Mouse (Mus musculus) large intestine, adult 2 months (tissue): ENCODE measurements around the gene Dcakd. TPM values are rescaled to one million over a fixed set of nuclear protein-coding genes. Genes with fewer than 3 reads are reported as not detected.

Source experiments
- DNase-seq: peaks from one replicate; pipeline ENCODE4 v3.0.0-alpha.2; 2012; ENCODE audit warnings: low read depth, low spot score
- WGBS: fragments of 180-500 bp; shearing (Covaris S2); methylation state at CpG from one replicate; pipeline ENCODE4 v1.1.7; 2018; 5-methylcytosine and 5-hydroxymethylcytosine counted together
- polyA plus RNA-seq: library from polyadenylated mRNA; depleted of rRNA; stranded (reverse); fragments of >200 nt; gene quantifications from 2 replicates; pipeline ENCODE4 v1.2.3, GENCODE M21; 2012

Dcakd gene
- polyA plus RNA-seq, 1 experiment, result 36.9 TPM

DNA sequence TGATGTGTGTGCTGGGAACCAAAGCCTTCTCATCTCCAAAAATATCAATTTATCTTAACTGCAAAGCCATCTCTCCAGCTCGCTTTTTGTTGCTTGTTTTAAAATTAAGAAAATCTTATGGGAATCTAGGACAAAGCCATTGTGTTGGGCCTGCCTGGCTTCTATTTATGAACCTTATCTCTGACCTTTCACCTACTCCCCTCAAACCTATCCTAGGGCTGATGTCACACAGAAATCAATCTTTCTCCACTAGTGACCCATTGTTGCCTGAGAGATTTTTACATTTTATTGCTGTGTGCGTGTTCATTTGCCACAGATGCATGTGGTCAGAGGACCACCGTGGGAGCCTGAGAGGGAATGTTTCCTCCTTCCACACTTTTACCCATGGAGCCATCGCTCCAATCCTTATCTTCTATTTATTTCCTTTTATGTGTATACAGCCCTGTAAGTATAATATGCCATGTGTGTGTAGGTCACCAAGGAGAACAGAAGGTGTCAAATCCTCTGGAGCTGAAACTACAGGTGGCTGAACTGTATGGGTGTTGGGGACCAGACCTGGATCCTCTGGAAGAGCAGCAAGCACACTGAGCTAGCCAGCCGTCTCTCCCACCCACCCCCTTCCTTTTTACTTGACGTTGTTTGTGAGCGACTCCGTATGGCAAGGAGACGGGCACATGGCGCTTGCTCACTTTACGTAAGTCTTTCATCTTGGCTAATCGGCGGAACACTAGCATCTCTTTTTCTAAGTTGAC lies 17.5 kb downstream of the Dcakd start:
- no peak for DNase-seq
- WGBS, result 73% methylated on average over 13 of the region's 13 CpGs

DNA sequence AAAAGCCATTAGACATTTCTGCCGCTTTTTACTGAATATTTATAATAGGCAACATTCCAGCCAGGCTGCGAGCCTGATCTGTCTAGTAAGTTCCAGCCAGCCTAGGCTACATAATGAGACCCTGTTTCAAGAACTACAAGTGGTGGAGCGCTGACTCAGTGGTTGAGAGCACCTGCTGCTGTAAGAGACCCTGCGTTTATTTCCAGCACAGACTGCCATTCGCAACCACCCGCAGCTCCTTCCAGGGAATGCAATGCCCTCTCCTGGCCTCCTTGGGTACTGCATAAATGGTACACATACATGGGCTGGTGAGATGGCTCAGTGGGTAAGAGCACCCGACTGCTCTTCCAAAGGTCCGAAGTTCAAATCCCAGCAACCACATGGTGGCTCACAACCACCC lies 18.9 kb downstream of the Dcakd start:
- 82% methylated on average over 8 of the region's 8 CpGs for WGBS
- DNase-seq, result no peak

DNA sequence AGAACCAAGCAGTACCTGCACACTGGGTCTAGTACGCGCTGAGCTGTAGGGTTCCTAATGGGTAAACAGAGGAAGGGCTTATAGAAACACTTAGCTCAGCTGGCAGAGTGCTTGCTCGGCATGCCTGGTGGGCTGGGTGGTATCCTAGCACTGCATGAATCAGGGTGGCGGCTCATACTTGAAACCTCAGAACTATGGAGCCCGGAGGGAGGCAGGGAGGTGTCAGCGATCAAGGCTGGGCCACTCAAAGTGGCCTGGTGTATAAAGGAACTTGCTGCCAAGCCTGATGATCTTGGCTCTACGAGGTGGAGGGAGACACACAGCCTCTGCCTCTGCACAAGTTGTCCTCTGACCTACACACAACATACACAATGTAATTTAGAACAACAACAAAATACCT lies 19.6 kb downstream of the Dcakd start:
- no peak for DNase-seq
- 75% methylated on average over 7 of the region's 7 CpGs for WGBS

DNA sequence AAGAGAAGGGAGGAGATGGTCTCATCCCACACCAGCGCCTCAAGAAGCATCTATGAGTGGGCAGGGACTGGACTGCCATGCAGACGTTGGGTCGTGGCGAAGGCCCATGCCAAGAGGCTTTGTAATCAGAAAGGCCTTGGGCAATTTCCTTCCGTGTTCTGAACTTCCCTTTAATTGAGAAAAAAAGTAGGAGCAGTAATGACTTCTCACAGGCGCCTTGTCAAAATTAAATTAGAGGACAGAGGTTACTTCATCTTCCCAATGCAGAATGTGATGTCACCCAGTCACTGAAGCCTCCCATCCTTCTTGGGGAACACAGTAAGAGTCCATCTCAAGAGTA lies 21.2 kb downstream of the Dcakd start:
- WGBS, result 64% methylated on average over 6 of the region's 6 CpGs
- DNase-seq, result no peak

- no peak for DNase-seq
Measured at GRCm38 (mm10) chr11:103006286-103007000, 21.7 kb downstream of the Dcakd start.

GRCm38 (mm10) chr11:103005254-103005981 lies 22.7 kb downstream of the Dcakd start:
- DNase-seq, result no peak
- 78% methylated on average over 11 of the region's 11 CpGs for WGBS

More at GRCm38 (mm10) chr11:103006286-103007000, 21.7 kb downstream of the Dcakd start:
- WGBS, result 77% methylated on average over 7 of the region's 7 CpGs

DNA sequence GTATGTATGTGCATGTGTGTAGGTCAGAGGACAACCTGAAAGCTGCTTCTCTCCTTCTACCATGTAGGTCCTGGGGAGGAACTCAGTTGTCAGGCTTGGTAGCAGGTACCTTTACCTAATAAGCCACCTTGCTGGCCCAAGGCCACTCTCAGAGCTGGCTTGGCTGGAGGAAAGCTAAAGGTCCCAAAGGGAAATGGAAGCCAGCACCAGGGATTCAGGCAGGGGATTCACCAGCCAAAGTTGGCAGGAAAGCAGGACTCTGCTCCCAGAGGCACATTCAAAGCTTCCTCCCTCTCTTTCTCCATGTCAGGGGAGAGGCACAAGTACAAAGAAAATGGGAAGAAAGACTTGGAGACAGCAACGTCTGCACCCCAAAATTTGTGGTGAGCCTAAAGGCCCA lies 23.3 kb downstream of the Dcakd start:
- WGBS, result 72% methylated on average over 1 of the region's 1 CpGs
- DNase-seq, result no peak

- 8% methylated on average over 5 of the region's 5 CpGs for WGBS
- no peak for DNase-seq
Measured at GRCm38 (mm10) chr11:103003210-103003609, 24.9 kb downstream of the Dcakd start.

GRCm38 (mm10) chr11:103001063-103001462 lies 27.1 kb downstream of the Dcakd start:
- no peak for DNase-seq
- WGBS, result 86% methylated on average over 5 of the region's 5 CpGs

DNA sequence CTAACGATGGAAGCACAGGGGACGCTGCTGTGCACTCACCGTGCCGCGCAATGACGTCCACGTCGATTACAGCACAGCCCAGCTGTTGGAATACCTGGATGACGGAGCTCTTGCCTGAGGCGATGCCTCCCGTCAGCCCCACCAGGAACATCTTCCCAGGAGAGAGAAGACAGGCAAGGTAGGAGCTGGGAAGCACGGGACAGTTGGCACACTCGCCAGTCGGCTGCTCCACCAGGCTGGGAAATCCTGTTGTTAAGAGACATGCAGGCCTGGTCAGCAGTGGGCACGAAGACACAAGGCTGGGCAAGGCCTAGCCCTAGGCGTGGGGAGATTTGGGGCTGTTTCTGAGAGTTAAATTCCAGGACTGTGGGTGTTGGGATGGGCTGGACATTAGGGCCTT lies 28.0 kb downstream of the Dcakd start:
- DNase-seq, result no peak
- WGBS, result 92% methylated on average over 16 of the region's 16 CpGs

DNA sequence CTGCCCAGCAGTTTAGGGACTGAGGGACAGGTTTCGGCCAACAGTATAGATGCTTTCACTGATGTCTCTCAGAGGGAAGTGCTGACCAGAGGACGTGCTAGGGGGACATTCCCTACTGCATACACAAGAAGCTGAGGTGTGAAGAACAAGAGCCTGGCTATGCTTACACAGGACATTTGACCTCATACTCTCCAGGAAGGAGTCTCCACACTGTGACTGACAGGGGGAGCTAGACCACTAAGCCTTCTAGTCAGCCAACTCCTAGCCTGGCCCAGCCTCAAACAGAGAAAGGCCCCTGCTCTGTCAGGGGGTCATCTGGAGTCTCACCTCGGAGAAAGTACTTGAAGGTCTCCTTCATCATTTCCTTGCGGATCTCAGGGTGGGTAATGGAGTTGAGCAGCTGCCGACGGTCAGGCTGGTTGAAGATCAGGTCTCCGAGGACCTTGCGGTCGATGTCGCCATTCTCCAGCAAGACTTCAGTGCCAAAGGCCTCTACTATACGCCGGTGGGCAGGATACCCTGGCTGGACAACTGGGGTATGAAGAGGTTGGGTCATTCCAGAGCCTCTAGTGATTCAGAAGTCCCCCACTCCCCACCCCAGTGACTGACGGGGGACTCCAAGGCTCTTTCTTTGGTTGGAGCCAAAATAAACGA lies 28.7 kb downstream of the Dcakd start:
- DNase-seq, result no peak
- 89% methylated on average over 14 of the region's 14 CpGs for WGBS

DNA sequence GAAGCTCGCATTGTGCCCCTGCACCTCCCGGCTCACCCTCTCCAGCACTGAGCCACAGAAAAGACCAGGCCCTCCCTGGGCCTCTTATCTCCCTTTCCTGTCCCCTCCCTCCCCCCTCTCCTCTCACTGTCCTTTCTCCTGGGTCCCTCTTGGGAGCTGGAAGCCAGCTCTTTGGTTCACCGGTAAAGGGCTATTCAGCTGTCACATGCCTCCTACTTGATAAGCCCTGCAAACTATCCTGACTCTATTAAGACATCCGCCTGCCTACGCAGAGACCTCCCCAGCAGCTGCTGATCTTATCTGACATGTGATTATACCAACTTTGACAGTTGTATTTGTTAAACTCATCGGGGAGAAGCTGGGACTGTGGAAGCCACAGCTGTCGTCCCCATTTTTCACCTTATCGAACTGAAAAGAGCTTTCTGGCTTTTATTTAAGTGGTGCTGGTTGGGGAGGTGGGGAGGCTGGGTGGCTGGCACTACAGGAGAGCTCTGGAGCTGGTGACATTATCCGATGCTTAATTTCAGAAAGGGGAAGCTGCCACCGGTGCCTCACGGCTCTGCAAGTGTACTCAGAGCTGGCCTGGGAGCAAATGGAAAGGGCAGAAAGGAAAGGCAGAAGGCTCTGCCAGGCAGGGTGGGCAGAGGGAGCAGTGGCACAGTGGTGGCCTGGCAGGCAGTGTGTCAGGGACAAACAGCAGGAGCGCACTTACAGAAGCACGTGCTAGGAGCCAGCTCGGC lies 29.4 kb downstream of the Dcakd start:
- DNase-seq, result no peak
- WGBS, result 75% methylated on average over 14 of the region's 14 CpGs

DNA sequence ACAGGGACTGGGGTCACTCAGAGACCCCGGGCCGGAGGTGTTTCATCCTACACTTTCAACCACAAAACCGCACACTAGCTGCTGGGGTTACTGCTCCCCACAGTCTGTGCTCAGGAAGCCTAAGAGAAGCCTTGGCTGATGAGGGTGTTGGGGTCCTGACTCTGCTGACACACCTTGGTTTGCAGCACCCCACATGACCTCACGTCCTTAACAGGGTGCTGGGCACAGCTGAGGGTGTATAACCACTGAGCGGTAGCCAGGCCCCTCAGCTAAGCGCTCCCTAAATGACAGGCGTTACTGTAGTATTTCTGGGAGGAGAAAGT lies 29.9 kb downstream of the Dcakd start:
- no peak for DNase-seq
- WGBS, result 91% methylated on average over 7 of the region's 7 CpGs

GRCm38 (mm10) chr11:102996991-102997770 lies 31.0 kb downstream of the Dcakd start:
- DNase-seq, result no peak
- WGBS, result 97% methylated on average over 12 of the region's 12 CpGs

- whole genome bisulfite sequencing, result 62% methylated on average over 7 of the region's 7 CpGs
- no peak for DNase-seq
Measured at GRCm38 (mm10) chr11:102996385-102996784, 31.7 kb downstream of the Dcakd start.

DNA sequence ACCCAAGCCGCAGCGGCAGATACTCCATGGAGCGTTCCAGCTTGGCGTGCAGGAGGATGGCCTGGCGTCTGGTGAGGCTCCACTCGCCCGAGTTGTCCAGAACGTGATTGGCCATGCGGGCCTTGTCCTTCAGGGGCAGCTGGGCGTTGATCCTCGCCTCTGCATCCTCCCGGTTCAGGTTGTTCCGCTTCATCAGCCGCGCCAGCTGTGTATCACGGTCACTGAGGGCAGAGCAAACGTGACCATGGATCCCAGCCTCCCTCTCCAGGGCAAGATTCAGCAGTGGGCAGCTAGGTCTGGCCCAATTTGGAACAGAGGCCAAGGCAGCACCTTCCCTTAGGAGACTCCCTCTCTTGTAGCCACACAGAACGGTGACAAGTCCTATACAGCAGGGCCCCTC lies 33.2 kb downstream of the Dcakd start:
- no peak for DNase-seq
- 89% methylated on average over 18 of the region's 18 CpGs for WGBS

- no peak for DNase-seq
- 74% methylated on average over 17 of the region's 17 CpGs for WGBS
Measured at GRCm38 (mm10) chr11:102993420-102994029, 34.6 kb downstream of the Dcakd start.

DNA sequence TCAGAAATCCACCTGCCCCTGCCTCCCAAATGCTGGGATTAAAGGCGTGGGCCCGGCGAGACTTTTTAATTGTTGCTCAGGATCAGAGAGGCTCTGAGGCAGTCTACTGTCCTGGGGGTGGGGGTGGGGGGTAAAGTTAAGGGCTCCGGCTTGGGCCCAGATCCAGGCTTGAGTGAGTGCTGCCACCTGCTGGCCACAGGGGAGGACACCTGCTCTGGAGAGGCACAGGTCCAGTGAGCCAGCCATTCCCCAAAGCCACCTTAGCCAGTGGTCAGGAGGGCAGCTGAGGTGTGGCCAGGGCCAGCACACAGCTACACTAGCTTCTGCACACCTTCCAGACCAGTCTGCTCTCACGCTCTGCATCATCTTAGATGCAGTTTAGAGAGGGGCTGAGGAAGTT lies 35.2 kb downstream of the Dcakd start:
- 14% methylated on average over 5 of the region's 5 CpGs for WGBS
- no peak for DNase-seq

DNA sequence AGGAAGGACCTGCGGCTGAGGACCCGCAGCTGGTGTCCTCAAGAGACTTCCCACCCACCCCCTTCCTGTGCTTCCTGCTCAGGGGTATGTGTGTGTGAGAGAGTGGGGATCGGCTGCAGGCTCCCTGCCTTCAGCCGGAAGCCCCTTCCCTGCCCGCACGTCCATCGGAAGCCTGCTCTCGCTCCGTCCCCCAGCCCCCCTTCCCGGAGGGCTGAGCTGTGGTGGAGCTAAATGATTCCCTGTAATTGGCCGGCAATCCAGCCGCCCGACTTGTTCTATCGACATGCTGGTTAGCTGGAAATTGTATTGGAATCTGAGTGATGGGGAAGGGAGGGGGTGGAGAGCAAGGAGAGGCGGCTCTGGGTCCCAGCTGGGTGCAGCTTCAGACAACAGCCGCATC lies 36.5 kb downstream of the Dcakd start:
- 17% methylated on average over 16 of the region's 16 CpGs for WGBS
- no peak for DNase-seq
